Mouse (Mus musculus): ENCODE results near the gene Ccr5.

The Ccr5 gene

GRCm38 (mm10) chr9:124138055-124138775 is 16.9 kb downstream of the Ccr5 start:
- DNase-seq (ENCODE audit: low spot score) = no peak

GRCm38 (mm10) chr9:124143678-124144077 is 22.3 kb downstream of the Ccr5 start:
- no peak for DNase-seq (ENCODE audit: low spot score)

- DNase-seq (ENCODE audit: low spot score) = no peak
Observed at GRCm38 (mm10) chr9:124146307-124146706, 25.0 kb downstream of the Ccr5 start.

Measured in ovary, postnatal 36 days (tissue).